Mouse (Mus musculus): Measurements from ENCODE around the gene Pnrc1. TPM values are rescaled to one million over a fixed set of nuclear protein-coding genes. Genes with fewer than 3 reads are reported as not detected.
"Not testable (repeated sequence)": the region's sequence is repeated elsewhere in the genome, so short reads cannot be mapped to it uniquely, and the experiment has no call there.

Pnrc1 gene
- 40.4 and 51.2 TPM in 2 replicates for polyA plus RNA-seq (2012; rRNA removed)

DNA sequence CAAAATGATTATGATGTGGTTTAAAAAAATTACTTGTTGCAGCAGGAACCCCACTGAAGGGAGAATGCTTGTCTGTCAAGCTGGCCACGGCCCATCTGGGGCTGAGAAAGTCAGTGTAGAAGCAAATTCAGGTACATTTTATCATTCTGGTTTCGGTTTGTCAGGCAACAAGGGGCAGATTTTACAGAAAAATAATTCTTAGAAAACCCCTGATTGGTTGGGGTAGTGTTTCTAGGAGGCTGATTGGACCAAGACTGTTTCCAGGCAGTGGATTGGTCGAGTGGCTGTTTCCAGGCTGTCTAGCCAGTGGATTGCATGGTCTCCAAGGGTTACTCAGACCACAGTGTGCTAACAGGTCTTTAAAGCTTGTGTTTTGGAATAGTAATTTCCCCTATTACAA lies at the start of gene Pnrc1:
TSS of gene Pnrc1 (minus strand) at position 162 of the 400 bp plus-strand sequence.
- DNase-seq (ENCODE audit: low spot score) = no peak

DNA sequence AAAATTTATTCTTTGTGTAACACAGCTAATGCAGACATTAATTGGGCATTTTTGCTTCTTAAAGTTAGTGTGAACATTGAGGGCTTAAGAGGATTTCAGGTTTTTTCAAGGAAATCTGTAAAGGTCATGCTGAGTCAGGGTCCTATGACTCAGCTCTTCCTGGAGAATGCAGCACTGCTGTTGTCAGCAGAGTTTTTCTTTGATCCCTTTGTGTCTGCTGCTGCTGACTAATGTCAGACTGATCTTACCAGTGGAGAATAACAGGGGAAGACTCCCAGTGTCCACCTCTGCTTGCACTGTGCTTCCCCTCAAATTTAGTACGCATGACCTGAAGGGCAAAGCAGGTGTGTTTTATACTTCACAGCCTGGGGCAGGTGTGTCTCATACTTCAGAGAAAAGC lies 48.0 kb upstream of the Pnrc1 start:
- DNase-seq (ENCODE audit: low spot score) = no peak

DNA sequence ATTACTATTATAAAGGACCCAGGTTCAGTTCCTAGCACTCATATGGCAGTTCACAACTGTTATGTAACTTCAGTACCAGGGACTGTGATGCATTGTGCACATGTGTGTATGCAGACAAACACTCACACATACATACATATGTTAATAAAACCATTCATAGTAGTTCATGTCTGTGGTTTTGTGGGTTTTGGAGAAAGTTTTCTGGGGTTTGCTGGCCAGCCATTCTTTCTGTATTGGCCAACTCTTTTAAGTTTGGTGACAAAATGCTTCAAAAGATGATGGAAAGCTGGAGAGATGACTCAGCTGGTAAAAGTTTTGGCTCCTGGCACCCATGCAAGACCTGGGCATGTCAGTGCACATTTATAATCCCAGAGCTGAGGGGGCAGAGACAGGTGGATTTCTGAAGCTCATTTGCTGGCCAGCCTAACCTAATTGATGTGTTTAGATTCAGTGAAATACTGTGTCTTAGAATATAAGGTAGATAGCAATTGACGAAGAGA lies 43.0 kb upstream of the Pnrc1 start:
- DNase-seq (ENCODE audit: low spot score) = no peak

DNA sequence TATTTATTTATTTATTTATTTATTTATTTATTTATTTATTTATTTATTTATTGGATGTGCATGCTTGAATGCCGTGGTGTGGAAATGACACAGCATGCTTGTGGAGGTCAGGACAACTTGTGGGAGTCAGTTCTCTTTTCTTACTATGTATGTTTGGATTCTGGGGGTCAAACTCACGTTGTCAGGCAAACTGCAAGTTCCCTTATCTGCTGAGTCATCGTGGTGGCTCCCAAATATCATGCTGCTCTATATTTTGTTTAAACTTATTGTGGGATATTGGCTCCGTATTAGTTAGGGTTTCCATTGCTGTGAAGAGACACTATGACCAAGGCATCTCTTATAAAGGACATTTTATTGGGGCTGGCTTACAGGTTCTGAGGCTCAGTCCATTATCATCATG lies 41.2 kb upstream of the Pnrc1 start:
- no peak for DNase-seq (ENCODE audit: low spot score)

DNA sequence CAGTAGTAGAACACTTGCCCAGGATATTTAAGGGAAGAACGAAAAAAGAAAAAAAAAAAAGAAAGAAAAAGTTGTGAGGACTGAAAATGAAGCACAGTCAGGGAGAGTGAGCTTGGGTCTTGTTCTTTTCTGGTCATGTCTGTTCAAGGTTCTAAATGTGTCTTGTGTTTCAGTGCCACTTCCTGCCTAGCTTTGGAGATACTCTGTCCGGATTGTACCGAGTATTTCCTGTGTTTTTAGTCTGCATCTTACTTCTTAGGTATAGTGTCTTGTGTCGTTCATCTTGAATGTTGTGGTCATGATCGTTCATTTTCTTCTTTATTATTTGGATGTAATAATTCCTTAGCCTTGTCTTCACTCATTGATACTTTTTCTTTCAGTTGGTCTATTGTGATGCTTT lies 25.9 kb upstream of the Pnrc1 start:
- DNase-seq (ENCODE audit: low spot score) = no peak

DNA sequence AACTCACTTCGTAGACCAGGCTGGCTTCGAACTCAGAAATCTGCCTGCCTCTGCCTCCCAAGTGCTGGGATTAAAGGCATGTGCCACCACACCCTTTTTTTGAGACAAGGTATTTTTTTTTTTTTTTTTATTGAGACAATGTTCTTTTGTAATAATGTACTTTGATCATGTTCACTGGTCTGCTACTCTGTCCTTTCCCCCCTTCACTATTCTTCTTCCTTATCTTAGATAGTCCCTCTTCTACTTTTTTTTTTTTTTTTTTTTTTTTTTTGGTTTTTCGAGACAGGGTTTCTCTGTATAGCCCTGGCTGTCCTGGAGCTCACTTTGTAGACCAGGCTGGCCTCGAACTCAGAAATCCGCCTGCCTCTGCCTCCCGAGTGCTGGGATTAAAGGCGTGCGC lies 24.2 kb upstream of the Pnrc1 start:
- not testable (repeated sequence) for DNase-seq (ENCODE audit: low spot score)

DNA sequence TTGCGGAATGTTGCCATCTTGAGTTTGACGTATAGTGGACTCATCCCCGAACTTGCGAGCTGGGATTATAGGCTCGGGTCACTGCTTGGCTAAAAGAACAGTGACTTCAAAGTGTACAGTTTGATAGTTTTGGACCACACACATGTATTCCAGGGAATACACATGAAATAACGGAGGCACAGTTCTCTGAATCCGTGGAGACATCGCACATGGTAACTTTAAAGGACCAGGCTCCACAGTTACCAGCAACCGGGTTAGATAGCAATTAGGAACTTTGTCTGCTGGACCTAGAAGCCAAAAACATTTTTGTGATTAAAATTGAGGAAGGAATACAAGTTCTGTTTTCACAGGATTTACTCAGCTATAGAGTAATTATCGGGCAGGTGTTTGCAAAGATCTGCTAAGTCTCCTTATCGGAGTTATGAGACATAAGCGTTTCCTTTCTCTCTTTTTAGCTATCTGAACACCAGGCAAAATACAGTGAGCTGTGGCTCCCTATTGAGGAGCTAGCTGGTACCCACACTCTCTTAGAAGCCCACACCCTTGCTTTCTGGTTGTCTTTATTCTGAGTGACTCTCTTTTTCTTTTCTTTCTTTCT lies 21.0 kb upstream of the Pnrc1 start:
- no peak for DNase-seq (ENCODE audit: low spot score)

DNA sequence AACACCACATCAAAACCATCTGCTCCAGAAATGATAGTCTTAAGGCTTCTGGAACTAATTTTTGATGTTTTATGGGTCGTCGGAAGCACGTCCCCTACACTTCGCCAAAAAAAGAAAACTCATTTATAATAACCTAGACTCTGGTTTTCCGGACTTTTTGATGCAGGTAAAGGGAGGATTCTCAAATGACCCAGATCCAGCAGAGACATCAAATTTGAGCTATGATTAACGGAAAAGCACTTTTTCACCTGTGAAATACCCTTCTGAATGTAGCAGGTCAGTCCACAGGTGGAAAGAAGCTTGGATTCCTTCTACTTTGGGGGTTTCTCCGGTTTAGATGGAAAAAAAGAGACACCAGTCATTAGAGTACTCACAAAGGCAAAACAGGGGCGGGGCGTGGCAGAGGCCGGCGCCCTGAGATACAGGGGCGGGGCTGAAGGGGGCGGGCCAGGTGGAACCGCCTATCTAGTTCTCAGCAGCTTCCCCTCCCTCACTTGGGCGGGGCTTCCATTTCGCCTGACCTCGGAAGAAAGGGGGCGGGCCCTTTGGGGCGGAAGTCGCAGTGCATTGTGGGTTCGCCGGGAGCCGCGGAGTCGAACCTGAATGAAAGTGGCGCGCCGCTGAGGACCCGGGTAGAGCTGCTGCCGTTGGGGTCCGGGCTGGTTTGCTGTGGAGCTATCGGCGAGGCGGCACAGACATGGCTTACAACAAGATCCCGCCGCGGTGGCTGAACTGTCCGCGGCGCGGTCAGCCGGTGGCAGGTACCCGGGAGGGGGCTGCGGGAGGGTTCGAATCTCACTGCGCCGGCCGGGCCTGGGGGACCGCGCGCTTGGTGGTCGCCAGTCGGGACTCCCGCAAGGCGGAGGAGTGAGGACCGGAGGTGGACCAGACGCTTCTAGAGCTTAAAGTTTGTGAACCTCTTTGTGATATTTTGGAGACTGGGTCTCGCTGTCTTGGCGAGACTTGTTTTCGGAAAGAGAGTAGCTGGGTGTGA lies 20.1 kb upstream of the Pnrc1 start, which contains the start of gene Rngtt:
TSS of gene Rngtt (plus strand) at position 548 of the 994 bp plus-strand sequence.
- peak; percentile 80 for DNase-seq (ENCODE audit: low spot score)

DNA sequence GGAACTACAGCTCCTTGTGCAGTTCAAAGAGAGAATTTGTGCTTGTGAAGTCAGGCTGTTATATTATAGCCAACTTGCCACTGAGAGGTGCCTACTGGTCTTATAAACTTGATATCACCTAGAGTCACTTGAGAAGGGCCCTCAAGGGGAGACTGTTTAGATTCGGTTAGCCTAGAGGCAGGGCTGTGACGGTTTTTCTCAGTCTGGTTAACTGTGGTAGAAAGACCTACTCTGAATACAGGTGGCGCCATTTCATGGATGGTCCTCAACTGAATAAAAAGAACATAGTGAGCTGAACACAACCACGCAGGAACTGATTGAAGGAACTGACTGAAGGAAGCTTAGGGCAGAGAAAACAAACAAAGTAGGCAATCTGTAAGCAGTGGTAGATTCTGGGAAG lies 17.2 kb upstream of the Pnrc1 start:
- no peak for DNase-seq (ENCODE audit: low spot score)

DNA sequence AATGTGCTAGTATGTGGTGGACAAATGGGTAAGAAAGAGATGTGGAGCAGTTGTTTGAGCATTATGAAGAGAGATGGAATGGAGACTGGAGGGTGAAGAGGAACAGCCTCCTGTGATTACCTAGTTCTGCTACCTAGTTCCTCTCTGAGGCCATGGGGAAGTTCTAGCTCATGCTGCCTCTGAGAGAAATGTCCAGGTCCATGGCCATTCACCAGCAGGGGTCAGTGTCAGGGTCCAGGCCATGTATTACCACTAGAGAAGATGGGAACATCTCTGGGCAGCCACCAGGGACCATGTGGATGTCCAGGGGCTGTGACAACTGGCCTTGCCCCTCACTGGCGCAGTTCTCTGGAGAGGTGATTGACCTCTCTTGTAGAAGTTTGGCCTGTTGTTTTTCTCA lies 13.1 kb upstream of the Pnrc1 start:
- DNase-seq (ENCODE audit: low spot score) = no peak

DNA sequence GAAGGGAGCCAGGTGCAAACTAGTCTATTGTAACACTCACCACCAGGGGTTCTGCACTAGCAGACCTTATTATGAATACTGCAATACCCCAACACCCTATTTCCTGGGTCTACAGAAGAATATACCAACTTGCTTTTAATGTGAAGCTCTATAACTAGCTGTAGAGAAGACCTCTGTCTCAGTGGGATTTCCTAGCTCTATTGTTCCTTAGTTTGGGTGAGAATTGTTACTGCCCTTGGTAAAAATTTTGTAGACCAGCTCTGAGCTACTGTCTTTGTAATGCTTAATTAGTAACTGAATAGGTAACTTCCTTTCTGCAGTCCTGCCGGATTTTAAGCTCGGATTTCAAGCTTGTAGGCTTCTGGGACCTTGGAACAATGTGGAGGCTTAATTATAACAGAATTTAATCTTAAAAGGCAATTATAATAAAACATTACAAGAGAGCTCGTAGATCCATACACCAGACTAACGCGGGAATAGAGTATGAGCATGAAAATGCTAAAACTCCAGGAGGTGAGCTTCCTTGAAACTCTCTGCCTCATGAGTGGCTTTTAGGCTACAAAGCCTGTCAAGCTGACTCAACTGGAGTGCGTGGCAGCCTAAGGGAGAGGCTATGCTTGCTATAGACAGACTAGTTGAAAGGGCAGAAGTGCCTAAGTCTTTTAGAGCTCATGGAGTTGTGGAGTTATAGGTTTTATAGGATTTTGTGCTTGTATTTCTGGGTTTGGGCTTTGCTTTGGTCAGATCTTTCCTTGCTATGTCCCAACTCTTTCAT lies 11.1 kb upstream of the Pnrc1 start:
- not testable (repeated sequence) for DNase-seq (ENCODE audit: low spot score)

DNA sequence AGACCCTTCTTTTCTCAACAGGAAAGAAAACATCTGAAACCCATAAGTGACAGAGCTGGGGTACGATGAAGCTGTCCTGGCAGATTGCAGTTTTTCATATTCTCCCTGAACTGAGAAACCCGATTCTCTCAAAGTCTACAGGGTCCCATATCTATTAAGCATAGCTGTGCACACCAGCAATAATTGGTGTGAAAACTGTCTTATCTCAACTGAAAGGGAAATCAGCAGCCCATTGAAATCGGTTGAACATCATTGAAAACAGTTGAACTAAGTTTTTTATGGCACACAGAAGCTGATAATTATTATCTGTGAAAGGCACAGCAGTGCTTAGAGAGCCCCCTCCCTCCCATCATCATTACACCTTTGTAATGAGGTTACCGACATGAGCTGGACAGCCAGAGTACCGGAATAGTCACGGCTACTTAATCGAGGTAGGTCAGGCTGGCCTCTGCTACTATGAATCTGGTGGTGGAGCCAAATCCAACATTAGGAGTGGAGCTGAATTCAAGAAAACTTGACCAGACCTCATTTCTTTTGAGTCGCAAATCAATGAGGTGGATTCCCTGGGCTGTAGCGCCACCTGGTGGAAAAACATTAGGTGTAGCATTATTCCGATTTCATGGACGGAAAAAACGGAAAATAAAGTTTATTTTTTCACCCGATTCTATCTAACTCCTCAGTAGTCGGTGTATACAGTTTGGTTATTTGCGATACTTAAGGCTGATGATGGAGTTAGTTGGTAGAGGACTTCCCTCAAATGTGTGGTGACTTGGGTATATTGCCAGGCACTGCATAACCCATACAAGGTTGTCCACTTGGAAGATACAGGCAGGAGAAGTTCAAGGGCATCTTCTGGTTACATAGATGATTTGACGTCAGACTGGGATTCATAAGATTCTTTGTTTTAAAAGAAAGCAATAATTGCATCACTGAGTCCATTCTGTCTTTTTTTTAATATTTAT lies 2.7 kb upstream of the Pnrc1 start:
- DNase-seq (ENCODE audit: low spot score) = peak; percentile 58

DNA sequence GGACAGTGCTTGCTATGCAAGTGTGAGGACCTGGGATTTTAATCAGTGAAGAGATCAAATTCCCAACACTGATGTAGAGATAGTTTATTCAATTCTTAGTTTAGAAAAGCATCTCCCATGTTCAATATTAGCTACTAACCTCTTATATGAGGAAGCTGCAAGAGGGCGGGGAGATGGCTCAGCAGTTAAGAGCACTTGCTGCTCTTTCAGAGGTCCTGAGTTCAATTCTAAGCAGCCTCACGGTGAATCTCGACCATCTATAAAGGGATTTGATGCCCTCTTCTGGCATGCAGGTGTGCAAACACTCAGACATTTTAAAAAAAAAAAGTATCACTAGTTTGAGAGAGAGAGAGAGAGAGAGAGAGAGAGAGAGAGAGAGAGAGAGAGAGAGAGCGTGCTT lies 915 bp upstream of the Pnrc1 start:
- DNase-seq (ENCODE audit: low spot score) = no peak

DNA sequence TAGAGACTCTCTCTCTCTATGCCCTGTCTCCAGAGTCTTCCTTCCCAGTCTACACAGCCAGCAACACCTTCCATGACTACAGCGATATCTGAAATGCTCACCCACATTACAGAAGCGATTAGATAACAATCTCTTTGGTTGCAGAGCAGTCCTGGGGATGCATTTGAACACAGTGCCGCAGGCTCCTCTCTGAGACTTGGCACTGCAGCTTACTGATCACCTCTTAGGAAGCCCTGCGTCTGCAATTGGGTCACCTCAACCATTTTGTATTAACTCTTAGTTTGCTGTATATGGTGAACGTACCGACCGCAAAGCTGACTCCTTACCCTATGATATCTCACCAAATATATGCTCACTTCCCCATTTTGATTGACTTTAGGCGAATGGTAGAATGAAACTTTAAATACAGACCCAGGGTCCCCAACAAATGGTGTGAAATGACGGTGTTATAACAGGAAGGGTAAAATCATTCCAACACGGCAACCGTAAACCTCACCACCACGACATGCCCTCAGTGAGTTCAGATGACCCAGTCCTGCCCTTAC lies 785 bp downstream of the Pnrc1 start:
- no peak for DNase-seq (ENCODE audit: low spot score)

DNA sequence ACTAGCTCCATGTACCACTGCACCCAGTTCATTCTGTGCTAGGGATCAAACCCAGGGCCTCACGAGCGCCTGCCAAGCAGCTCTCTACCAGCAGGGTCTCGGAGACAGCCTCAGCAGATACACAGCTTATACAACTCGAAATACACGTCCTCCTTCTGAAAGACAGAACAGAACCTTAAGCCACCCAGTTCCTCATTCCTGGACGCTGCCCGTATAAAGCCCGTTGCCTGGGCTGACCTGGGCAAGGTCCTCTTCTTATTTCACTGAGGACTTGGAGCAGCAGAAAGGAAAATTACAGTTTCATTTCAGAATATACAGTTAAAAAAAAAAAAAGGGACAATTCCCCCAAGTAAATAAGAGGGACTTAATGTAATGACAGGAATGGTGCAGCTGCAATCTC lies 4.5 kb downstream of the Pnrc1 start:
- no peak for DNase-seq (ENCODE audit: low spot score)

DNA sequence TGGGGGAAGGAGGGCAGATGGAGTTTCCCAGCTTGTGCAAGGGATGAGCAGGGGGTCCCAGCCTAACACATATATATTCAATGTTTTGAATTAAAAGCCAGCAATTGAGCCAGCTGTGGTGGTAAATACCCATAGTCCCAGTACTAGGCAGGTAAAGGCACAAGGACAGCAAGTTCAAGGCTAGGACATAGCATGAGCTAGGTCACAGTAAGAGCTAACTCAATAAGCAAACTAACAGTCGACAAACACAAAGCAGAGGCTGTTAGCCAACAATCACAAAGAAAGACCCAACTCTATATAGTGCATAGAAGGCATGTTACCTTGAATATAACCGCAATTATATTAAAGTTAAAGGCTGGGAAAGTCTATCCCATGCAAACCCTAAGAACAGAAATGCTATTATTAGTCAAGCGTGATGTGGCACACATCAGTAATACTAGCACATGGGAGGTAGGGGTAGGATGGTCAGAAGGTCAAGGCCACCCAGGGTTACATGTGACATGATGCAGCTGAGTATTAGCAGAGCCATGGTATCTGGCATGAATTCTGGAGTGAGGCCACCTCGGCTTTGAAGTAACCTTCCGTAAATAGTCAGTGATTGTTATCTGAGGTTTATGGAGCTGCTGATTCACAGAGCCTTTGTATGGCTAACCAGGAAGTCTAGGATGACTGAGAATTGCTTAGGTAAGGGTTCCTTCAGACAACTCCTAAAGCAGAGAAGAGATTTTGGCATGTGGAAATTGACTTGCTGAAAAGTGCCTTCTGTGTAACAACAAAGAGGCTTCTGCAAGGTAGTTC lies 5.7 kb downstream of the Pnrc1 start:
- DNase-seq (ENCODE audit: low spot score) = no peak

DNA sequence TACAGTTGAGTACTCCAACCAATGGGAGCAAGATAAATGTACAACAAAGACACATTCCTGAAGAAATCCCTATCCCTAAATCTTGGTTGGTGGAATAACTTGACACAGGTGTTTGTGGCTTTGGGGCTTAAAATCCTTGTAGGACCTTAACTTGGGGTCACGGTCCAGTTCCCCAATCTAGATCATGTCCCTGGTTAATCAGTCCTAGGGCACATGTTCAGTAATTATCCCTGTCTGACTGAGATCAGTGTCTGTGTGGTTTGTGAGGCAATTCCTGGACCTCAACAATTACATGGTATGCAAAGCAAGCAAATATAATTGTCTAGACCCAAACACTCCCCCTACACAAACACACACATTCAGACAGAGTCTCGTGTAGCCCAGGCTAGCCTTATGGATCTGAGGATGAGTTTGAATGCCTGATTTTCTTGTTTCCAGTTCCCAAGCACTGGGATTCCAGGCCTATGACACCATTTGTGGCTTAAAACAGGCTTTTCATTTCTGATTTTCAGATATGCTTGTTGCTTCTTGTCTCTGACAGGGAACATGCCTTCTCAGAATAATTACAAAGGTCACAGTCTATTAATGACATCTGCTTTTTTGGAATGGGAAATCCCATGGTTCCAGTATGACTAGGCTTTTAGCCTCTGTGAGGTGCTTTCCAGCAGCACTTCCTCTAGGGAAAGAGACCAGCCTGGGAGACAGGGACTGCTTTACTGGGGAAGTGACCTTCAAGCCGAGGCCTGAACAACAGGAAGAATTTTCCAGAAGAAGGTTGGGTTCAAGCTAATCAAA lies 7.9 kb downstream of the Pnrc1 start:
- DNase-seq (ENCODE audit: low spot score) = no peak

DNA sequence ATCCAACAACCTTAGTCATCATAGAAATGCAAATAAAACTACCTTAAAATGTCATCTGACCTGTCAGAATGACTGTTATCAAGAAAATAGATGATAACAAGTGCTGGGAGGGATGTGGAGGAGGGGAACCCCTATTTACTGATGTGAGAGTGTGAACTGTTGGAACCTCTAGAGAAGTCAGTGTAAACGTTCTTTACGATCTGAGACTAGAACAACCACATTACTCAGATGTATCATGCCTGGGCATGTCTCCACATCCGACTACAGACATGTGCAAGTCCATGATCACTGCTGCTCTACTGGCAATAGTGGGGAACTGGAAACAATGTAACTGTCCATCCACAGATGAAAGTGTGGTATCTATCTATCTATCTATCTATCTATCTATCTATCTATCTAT lies 16.5 kb downstream of the Pnrc1 start:
- DNase-seq (ENCODE audit: low spot score) = no peak
